Mouse (Mus musculus) lung, adult 18-20 months (tissue): Measurements from ENCODE around the gene Vps11.
"Not testable (repeated sequence)": the region's sequence is repeated elsewhere in the genome, so short reads cannot be mapped to it uniquely, and the experiment has no call there.

ENCODE experiments used
- DNase-seq, 2 experiments: peaks; one replicate each; pipeline ENCODE4 v3.0.0; 2022; ENCODE audit warnings: mixed read lengths in 2 of 2

Vps11 gene

DNA sequence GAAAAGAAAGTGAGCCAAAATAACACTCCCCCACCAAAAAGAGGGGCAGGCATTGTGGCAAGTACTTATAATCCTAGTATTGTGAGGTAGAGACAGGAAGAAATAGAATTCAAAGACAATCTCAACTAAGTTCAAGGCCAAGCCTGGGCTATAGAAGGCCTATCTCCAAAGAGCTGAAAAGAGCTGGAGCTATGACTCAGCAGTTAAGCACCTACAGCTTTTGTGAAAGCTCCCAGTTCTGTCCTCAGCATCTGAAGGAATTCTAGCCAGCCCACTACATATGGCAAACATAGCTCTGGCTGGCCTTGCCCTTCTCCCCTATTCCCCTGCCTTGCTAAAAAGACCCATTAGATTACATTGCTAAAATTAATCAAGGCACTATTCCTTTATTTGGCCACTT is 11.9 kb upstream of the Vps11 start:
- no peak for DNase-seq

DNA sequence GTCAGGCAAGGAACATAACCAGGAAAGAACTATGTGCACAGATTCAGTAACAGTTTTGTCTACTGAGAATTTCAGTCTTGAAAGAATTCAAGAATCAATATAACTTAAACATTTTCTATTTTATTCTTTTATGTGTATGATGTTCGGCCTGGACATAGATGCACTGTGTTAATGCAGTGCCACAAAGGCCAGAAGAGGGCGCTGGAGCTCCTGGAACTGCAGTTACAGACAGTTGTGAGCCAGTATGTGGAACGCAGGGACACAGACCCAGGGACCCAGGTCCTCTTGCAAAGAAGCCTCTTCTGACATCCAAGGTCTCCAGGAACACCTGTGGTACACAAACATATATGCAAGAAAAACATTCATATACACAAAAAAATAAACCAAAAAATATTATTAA is 3.0 kb upstream of the Vps11 start:
- peak in 1 of 2 experiments; percentile 11 for DNase-seq

DNA sequence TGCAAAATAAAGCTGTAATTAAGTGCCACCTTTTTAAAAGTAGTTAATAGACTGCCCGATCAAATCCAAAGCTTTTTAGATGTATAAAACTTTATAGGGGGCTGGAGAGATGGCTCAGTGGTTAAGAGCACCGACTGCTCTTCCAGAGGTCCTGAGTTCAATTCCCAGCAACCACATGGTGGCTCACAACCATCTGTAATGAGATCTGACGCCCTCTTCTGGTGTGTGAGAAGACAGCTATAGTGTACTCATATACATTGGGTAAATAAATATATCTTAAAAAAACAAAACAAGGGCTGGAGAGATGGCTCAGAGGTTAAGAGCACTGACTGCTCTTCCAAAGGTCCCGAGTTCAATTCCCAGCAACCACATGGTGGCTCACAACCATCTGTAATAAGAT is 461 bp upstream of the Vps11 start:
- DNase-seq, result not testable (repeated sequence)

DNA sequence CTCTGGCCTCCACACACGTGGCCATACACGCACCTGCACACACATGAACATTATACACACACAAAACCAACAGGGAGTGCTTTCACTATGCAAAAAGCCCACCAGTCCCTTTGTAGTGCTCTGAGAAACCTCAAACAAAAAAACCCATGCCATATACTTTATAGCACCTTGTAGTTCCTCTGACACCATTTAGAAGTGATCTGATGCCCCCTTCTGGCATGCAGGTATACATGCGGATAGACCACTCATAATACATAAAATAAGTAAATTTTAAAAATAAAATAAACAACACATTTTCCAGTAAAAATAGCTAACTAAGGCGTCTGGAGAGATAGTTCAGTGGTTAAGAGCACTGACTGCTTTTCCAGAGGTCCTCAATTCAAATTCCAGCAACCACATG is 4.3 kb downstream of the Vps11 start:
- DNase-seq, result no peak

DNA sequence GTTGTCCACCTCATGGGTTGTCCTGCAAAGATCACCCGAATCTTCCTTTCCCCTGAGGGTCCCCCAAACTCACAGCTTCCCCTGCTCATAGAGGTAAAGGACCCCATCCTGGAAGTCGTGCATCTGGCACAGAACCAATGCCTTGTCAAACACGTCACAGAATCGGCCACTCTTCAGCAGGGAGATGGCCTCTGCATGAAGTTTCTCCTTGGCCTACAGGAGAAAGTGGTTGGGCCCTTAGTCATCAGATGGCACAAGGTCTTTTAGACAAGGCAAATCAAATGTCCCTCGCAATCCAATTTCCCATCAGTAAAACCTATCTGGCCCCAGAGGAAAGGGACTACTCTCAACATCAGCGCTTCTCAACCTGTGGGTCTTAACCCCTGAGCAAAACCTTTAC is 8.3 kb downstream of the Vps11 start:
- DNase-seq, result no peak

DNA sequence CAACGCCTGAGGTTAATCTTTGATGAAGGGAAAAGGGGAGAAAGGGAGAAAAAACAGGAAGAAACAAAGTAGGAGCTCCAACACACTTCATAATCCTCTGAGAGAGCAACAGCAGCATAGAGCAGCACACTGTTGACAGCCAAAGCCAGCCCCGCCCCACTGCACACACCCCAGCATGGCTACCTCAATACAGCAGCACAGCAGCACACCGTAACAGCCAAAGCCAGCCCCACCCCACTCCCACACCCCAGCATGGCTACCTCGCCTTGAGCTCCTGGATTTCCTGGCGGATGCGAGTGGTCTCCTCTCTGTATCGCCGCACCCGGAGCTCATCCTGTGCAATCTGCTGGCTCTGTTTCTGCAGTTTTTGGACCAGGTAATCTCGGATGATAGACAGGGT is 9.1 kb downstream of the Vps11 start:
- DNase-seq, result no peak

DNA sequence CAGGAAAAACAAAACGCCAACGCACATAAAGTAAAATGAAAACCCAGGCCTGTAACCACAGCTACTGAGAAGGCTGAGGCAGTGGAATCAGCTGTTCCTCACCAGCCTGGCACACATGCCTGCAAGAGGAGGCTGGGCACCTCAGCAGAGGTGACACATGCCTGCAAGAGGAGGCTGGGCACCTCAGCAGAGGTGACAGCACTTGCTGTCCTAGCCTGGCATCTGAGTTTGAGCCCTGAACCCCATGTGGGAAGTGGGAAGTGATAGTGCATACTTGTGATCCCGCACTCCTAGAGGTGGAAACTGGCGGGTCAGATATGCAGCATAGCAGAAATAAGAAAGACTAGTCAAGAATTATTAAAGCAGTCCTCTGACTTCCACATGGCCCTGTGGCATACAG is 10.1 kb downstream of the Vps11 start:
- DNase-seq, result no peak

DNA sequence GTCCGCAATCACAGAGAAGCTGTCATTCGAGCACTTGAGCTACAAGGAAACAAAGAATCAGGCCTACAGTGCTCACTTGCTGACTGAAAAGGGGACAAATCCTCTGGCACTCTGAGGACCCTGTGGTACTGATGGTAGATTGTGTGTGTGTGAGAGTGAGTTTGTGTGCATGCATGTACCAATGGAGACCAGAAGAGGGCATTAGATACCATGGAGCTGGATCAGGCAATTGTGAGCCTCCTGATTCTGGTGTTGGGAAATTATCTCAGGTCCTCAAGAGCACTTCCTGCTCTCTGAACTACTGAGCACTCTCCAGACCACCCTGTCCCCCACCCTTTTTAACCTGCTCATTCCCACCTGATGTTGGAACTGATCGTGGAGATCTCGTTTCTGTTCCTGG is 12.9 kb downstream of the Vps11 start:
- no peak for DNase-seq

DNA sequence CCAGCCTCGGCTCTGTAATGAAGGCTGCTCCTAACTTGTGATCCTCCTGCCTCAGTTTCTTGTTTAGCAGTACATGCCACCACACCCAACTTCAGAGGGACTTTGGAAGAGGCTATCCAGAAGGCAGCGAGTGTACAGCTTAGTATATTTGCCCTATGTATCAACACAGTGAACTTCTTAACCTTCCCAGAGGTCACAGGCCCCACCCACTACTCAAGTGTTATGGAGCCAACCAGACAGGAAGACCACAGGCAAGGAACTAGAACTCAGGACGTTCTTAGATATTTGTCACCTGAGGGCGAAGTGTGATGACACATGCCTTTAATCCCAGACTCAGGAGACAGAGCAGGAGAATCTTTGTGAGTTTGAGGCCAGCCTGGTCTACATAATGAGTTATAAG is 13.8 kb downstream of the Vps11 start:
- DNase-seq, result no peak

DNA sequence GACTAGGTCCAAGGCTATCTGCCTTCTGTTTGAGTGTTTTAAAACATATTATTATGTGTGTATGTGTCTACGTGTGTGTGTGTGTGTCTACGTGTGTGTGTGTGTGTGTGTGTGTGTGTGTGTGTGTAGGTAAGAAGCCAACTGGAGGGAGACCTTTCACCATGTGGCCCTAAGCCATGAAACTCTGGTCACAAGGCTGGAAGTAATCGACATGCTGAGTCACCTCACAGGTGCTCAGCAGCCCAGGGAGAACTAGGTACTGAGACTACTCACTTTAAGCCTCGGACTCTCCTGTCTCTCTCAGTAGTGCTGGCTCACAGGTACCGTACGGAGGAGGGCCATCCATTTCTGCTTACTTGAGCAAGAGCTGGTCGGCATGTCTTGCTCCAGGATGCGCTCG is 14.3 kb downstream of the Vps11 start:
- no peak for DNase-seq

DNA sequence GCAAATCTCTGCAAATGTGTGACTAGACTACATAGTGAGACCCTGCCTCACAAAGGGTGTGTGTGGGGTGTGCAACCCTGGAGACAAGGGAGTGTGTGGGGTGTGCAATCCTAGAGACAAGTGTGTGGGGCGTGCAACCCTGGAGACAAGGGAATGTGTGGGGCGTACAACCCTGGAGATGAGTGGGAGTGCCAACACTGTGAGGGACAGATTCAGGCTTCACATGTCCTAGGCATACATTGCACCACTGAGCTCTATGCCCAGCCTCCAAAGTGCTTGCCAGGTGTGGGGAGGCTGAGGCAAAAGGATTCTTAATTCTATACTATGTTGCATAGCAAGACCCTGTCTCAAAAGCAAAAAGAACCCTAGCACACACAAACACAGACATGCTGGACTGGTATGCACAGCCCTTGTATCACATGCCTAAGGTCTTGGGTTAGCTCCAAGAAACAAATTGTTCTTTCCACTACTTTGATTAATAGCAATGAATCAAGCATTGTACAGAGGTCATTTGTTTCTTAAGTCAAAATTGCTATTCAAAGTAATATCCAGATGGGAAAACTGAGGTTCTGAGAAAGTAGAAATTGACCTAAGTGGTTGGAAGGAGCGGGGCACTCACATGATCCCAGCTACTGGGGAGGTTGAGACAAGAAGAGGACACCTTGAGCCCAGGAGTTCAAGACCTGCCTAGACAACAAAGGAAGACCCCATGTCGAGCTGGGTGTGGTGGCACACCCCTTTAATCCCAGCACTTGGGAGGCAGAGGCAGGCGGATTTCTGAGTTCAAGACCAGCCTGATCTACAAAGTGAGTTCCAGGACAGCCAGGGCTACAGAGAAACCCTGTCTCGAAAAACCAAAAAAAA is 15.7 kb downstream of the Vps11 start:
- no peak for DNase-seq

DNA sequence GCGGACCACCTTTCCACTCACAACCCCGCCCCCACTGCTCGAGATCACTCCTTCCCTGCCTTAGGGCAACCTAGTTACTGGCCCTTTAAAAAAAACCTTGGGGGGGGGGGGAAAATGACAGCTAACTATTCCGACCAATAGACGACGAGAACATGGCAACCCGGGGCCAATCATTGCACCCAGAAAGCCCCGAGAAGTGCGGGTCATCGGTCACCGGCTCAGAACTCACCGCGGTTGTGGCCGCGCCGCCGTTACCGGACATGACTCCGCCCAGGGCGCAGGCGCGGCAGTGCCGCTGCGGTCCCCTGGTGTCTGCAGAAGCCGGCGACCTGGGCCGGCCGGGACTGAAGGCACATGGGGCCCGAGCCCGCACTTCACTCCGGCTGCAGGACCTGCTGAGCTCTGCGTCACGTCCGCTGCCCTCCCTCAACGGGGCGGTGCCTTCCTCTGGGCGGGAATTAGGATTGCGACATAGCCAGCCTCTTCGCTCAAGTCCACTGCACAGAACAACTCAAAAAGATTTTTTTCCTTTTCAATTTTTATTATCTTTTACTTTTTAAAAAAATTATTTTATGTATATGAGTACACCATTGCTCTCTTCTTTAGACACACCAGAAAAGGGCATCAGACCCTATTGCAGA is 17.6 kb downstream of the Vps11 start, which contains the start of gene Hmbs:
Gene Hmbs (minus strand): TSS at position 448 of the 641 bp plus-strand sequence.
- DNase-seq, result peak; percentile 94 to 95

DNA sequence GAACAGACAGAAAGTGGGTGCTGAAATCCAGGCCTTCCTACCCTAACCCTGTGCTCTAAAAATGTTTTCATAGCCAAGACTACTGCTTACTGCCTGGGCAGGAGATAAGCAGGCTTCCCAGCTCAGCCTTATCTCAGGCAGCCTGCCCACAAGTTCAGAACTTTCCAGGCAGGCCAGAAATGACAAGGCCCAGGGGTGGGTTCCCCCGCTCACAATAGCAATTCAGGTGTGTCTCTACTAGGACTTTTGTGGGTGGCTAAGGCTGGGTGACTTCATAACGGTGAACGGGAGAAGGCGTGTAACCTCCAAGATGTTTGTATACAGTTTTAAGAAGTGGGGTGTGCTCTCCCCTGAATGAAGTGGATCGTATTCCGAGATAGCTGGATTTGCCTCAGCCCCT is 18.2 kb downstream of the Vps11 start:
- no peak for DNase-seq

DNA sequence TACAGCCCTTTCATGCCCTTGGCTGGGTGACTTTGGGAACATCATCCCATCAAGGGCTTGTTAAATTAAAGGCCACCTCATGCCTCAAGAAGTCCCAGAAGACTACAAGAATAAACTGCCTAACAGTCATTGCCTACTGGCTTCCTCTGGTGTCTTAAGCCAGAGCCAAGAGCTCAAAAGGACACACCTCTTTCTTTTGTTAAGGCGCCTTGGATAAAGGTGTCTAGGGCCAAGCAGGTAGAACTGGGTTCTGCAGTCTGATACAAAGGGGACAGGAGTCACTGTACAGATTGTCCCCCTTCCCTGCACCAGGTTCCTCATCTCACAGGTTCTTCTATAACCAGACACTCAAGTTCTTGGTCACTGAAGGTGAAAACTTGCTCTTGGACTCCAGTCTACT is 18.9 kb downstream of the Vps11 start:
- no peak for DNase-seq

DNA sequence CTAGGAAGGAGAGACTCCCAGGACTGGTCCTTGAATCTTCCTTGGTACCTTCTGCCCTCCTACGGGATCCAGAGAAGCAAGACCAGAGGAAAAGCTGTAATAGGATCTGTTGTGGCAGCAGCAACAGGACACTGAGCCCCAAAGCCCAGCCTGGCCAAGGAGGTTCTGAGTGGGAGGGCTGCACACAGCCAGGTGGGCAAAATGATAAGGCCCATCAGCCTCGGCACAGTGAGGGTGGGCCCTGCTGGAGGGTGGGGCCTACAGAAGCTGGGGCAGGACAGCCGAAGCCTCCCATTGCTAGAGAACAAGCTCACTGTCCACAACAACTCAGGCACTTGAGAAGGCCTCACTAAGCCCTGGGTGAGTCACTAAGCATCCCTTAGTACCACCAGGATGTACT is 19.3 kb downstream of the Vps11 start:
- no peak for DNase-seq

DNA sequence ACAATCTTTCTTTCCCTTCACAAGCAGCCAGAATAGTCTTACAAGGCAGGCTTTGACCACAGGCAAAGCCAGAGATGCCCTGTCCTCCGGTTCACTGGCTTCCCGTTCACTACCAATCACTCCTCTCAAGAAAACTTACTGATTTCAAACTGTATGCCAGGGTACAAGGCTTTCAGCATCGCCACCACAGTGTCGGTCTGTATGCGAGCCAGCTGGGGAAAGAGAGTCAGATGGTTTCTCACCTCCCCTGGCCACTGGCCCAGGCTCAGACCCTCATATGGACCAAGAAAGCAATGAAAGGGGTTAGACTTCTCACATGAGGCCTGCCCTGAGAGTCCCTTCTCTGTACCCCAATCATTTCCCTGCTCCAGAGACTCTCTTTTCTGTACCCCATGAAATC is 20.0 kb downstream of the Vps11 start:
- no peak for DNase-seq

DNA sequence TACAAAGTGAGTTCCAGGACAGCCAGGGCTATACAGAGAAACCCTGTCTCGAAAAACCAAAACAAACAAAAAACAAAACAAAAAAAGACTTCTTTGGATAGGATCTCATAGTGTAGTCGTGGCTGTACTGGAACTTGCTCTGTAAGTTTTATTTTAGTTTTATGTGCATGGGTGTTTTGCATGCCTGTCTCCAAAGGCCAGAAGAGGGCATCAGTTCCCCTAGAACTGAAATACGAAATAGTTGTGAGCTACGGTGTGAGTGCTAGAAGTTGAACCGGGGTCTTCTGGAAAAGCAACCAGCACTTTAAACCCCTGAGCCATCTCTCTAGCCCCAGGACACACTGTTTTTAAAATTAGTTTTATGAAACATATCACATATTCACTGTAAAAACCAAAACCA is 22.9 kb downstream of the Vps11 start:
- DNase-seq, result no peak

DNA sequence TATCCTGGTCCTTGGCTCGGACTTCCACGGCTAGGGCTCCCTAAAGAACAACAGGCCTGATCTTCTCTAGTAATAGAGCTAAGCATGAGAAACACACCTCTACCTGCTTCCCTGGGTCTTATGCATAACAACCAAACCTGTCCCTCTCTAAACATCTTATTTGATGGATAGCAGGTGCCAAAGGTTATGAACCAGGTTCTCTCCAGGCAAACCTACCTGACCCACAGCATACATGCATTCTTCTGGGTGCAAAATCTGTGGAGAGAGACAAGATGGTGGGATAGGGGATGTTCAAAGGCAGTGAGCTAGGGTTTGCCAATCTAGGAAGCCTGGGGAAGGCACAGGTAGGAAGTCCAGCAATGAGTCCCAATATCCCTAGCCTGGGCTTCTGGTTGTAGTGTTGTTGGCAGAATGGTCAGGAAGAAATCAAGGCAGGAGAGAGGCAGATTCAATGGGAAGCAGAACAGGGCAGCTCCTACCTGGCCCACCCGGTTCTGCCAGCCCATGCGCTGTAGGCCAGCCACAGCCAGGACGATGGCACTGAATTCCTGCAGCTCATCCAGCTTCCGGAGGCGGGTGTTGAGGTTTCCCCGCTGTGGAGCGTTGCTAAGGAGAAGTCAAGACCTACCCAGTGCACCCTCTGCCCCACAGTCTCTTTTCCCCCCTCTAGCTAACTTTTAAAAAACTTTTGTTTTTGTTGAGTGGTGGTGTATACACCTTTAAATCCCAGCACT is 23.9 kb downstream of the Vps11 start:
- no peak for DNase-seq

DNA sequence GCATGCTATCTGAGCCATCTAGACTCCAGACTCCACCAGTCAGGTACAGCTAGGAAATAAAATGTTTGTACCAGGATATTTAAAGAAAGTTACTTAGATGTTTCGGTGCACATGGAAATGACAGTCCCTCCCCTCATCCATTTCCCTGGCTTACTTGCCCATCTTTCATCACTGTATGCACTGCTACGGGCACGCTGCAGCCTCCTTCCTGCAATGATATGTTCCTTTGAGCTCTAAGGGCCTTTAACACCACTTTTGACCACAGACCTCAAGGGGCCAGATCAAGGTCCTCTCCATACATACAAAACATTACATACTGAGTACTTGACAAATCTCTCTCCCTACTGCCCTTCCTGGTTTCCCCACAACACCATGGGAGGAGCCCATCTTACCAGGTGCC is 24.5 kb downstream of the Vps11 start:
- no peak for DNase-seq

DNA sequence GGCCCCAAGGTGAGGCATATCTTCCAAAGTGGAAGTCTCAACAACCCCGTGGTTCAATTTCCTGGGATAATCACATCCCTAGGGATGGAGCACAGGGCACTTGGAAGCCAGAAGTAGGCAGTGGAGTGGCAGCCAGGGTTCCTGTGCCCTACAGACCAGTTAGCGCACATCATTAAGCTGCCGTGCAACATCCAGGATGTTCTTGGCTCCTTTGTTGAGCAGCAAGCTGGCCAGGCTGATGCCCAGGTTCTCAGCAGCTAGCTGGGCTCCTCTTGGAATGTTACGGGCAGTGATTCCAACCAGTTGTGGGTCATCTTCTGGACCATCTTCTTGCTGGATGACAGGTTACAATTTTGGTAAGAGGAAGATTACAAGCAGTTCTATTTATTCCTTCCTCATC is 25.0 kb downstream of the Vps11 start:
- not testable (repeated sequence) for DNase-seq

DNA sequence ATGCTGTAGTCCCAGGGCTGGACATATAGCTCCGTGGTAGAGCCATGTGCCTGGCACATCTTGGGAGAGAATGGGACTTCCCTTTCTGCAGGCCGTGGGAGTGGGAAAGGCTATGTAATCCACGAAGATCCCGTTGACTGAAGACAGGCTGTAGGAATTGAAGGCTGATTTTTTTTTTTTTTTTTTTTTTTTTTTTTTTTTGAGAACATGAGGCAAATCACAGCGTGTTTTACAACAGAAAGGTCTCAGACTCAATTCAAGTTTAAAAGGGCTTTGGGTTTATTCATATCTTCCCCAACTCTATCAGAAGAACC is 25.4 kb downstream of the Vps11 start:
- no peak for DNase-seq

DNA sequence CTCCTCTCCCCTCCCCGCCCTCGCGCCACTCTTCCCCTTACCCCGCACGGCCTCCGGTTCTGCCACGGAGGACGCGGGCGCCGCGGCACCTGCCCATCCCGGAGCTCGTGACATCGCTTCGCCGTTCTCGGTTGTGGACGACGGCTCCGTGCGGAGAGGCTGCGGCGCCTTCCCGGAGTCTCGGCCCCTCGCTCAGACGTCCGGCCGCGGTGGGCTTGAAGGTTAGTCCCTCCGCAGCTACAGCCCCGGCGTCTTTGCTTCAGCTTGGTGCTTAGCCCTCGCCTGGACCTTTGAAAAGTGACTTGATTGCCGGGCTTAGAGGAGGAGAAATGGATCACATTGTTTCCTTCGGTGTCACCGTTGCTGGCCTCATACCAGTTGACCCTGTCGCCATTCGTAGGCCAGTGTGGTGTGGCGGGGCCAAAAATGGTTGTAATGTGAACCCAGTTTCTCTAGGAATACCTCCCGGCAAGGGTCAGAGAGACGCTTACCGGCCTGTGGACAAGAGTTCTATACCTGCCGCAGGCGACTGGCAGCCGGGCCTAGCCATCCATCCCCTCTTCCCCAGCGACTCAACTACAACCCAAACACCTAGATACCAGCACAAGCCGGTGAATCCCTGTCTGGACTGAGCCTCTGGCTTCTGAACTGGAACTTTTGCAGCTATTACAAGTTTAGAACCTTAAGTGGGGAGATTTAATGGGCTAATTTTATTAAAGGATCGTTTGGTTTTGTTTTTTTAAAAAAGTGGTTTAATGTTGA is 26.0 kb downstream of the Vps11 start:
- peak; percentile 28 to 30 for DNase-seq
